Mouse (Mus musculus): ENCODE measurements at regions not wholly inside any gene's neighbourhood (a gene's known extent, or its start where the extent isn't known, plus 50 kb on each side); places are given as distances from the start of the nearest gene placed in this dataset.

DNA sequence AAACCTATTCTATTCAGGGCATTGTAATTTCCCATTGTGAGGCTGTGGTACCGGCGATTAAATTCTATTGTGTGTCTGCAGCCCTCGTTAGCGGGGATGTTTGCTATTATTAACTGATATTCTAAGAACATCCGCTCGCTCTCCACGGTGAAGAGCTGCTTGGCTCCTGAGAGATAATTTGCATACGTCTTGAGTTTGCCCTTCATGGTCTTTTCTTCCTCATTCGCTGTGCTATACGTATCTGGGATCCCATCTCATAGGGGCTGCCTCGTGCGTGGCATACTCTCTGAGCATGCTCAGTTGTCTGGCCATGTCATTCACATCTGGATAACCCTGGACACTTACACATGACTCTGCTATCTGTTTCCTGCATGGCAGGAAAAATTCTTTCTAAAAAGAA lies 275.7 kb downstream of the Gm11011 start:
- Histone ChIP-seq H3K4me1 (no peaks in the 10 kb centered on the region), H3K36me3 (no peaks in the 10 kb centered on the region), H3K9me3 (no peaks in the 10 kb centered on the region), H3K4me2 (no peak overlapping the region), H3K27ac (no peak overlapping the region), H3K4me3 (replicated peaks) (no peak overlapping the region), H3K27me3 (replicated peaks) (no peaks in the 10 kb centered on the region), H3K9ac (no peak overlapping the region)
- WGBS: 69% methylated on average over 12 of the region's 12 CpGs
- no peak for ATAC-seq (ENCODE audit: insufficient read depth, low FRiP score, low read depth)

DNA sequence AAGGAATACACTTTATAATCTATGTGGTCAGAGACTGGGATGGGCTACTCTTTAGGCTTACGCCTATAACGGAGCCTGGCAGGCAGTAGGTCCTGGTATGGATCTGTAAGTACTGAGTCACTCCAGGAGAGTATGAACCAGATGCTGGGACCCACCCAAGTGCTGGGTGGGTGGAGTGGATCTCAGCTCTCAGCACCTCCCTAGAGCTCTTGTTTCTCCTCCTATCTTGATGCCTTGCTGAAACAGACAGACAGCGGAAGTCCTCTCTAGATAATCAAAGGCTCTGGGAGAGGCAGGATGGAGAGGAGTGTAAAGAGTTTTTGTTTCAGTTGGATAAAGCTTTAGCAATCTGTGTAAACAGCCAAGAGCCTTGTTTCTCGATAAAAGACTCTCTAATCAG lies 276.2 kb downstream of the Gm11011 start:
- H3K27me3 ChIP-seq (replicated peaks): no peaks in the 10 kb centered on the region
- no peak overlapping the region for H3K4me3 ChIP-seq (replicated peaks)
- no peak overlapping the region for H3K9ac ChIP-seq
- no peaks in the 10 kb centered on the region for H3K4me1 ChIP-seq
- H3K27ac ChIP-seq: no peak overlapping the region
- no peak for ATAC-seq (ENCODE audit: insufficient read depth, low FRiP score, low read depth)
- WGBS: 63% methylated on average over 4 of the region's 4 CpGs
- no peak overlapping the region for H3K4me2 ChIP-seq
- H3K36me3 ChIP-seq: no peaks in the 10 kb centered on the region
- no peaks in the 10 kb centered on the region for H3K9me3 ChIP-seq

DNA sequence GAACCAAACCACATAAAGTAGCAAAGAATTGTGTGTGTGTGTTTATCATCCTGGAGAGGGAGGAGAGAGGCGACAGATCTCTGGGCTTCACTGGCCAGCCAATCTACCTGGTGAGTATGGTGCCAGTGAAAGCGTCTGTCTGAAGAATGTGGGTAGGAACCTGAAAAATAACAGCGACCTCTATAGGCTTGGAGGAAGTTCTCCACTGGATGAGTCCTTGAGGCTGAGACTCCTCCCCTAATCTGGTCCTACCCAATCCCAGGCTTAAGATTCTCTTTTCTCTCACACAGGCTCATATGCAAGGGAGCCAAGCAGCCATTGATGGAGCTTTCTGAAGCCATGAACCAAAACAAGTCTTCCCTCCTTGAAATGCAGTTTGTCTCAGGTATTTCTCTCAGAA lies 283.2 kb downstream of the Gm11011 start:
- Histone ChIP-seq H3K4me3 (replicated peaks) (no peak overlapping the region), H3K4me1 (no peaks in the 10 kb centered on the region), H3K9me3 (no peaks in the 10 kb centered on the region), H3K27ac (no peak overlapping the region), H3K9ac (no peak overlapping the region), H3K36me3 (no peaks in the 10 kb centered on the region), H3K27me3 (replicated peaks) (no peaks in the 10 kb centered on the region), H3K4me2 (no peak overlapping the region)
- no peak for ATAC-seq (ENCODE audit: insufficient read depth, low FRiP score, low read depth)
- 91% methylated on average over 3 of the region's 3 CpGs for WGBS

DNA sequence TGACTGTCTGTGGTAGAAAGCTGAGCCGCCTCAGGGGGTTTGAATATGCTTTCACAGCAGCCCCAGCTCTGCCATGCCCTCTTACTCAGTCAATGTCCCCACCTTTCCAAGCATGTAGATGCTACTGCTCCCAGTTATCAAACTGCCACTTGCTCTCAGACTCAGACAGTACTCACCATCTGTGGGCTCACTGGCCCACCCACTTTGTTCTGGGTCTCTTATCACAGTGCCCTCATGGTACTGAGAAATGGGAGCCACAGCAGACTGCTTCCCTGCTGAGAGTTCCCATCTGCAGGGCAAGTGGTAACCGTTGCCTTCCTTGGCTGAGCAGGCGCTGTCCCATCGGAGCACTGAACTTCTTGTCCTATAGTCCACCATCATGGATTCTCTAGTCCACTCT lies 286.6 kb downstream of the Gm11011 start:
- H3K4me1 ChIP-seq: peaks cover 5% of the 10 kb centered on the region; the same call in 1 of the 2 replicates
- ATAC-seq (ENCODE audit: insufficient read depth, low FRiP score, low read depth): no peak
- 89% methylated on average over 4 of the region's 4 CpGs for WGBS

DNA sequence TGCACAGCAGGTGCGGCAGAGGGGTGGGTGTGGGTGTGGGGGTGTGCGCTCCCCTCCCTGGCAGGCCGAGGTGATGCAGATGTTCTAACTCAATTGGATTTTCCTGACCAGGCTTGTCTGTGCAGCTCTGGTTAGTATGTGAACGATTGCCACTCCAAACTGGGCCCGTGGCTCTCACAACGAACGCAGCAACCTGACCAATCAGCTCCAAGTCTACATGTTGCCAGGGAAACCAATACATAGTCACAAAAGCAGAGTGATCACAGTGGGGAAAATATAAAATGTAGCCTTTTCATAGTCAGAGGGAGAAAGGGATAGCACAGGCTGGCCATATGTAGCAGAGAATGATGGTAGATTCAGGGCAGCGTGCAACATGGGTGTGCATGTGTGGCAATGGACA lies 287.1 kb downstream of the Gm11011 start:
- Histone ChIP-seq H3K27me3 (replicated peaks) (no peaks in the 10 kb centered on the region), H3K9me3 (no peaks in the 10 kb centered on the region), H3K36me3 (no peaks in the 10 kb centered on the region), H3K9ac (no peak overlapping the region), H3K4me3 (replicated peaks) (no peak overlapping the region), H3K27ac (no peak overlapping the region), H3K4me2 (no peak overlapping the region), H3K4me1 (peaks cover 5% of the 10 kb centered on the region; the same call in 1 of the 2 replicates)
- WGBS: 82% methylated on average over 8 of the region's 8 CpGs
- ATAC-seq (ENCODE audit: insufficient read depth, low FRiP score, low read depth): no peak

More for the DNA sequence above, 286.6 kb downstream of the Gm11011 start:
- no peak overlapping the region for H3K27ac ChIP-seq
- H3K4me3 ChIP-seq (replicated peaks): no peak overlapping the region
- no peak overlapping the region for H3K4me2 ChIP-seq
- no peaks in the 10 kb centered on the region for H3K27me3 ChIP-seq (replicated peaks)
- H3K36me3 ChIP-seq: no peaks in the 10 kb centered on the region
- H3K9me3 ChIP-seq: no peaks in the 10 kb centered on the region
- H3K9ac ChIP-seq: no peak overlapping the region

DNA sequence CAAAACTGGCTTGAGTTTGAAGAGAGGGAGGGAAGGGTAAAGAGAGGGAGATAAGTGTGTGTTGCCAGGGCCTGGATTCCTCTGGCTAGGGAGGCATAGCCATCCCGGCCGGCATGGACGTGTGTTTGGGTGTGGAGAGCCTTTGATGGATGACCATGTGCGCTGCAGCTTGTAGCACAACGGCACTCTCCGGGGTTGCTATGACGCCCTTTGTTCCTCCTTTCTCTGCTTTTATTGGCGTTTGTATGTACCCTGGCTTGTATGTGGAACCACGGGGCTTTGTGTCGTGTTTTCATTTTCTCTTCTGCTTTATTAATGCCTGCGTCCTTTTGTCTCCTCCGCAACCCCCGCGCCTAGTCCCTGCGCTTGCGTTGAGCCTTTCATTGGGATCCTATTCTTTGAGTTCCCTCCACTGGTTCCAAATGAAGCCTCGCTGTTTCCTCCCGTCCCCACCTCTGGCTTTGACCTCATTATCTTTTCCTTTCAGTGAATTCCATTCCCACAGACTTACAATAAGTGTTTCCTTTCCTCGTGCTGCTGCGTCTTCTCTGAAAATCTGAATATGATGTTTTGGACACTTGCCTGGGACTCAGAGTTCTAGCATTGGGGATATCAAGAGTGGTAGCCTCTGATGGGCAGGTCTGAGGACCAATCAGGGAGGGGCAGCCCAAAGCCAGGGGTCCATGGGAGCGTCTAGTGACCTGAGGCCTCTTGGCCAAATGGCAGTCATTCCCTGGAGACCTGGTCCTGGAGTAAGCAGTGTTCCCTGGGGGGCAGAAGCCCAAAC lies 289.5 kb downstream of the Gm11011 start:
- 0 out of 2 replicates have a peak overlapping the region, but pooled peaks have one; percentile 13 for H3K27ac ChIP-seq
- peaks cover 5% of the 10 kb centered on the region; the same call in 1 of the 2 replicates for H3K4me1 ChIP-seq
- H3K4me3 ChIP-seq (replicated peaks): peak overlapping the region; percentile 23
- no peaks in the 10 kb centered on the region for H3K9me3 ChIP-seq
- WGBS: 20% methylated on average over 21 of the region's 21 CpGs
- peak overlapping the region; percentile 54 for H3K4me2 ChIP-seq
- no peaks in the 10 kb centered on the region for H3K36me3 ChIP-seq
- H3K27me3 ChIP-seq (replicated peaks): no peaks in the 10 kb centered on the region
- no peak overlapping the region for H3K9ac ChIP-seq
- peak; percentile 77 for ATAC-seq (ENCODE audit: insufficient read depth, low FRiP score, low read depth)

DNA sequence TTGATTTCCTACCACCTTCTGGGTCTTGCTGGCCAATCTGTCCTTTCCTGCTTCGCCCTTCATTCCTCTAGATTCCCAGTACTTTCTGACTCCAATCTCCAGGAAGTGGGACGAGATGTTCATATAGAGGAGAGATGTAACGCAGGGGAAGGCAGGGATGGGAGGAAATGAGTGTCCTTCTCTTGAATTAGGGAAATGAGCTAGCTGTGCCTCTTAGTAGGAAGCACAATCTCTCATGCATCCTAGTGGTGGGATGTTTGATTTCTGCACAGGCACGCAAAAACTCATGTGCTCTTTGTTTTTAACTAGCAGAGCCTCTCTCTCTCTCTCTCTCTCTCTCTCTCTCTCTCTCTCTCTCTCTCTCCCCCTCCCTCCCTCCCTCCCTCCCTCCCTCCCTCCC lies 290.3 kb downstream of the Gm11011 start:
- Histone ChIP-seq H3K4me2 (no peak overlapping the region), H3K27ac (no peak overlapping the region), H3K4me3 (replicated peaks) (no peak overlapping the region), H3K9ac (no peak overlapping the region), H3K9me3 (no peaks in the 10 kb centered on the region), H3K4me1 (peaks cover 5% of the 10 kb centered on the region; the same call in 1 of the 2 replicates), H3K36me3 (no peaks in the 10 kb centered on the region), H3K27me3 (replicated peaks) (no peaks in the 10 kb centered on the region)
- ATAC-seq (ENCODE audit: insufficient read depth, low FRiP score, low read depth): no peak
- WGBS: 39% methylated on average over 4 of the region's 4 CpGs

DNA sequence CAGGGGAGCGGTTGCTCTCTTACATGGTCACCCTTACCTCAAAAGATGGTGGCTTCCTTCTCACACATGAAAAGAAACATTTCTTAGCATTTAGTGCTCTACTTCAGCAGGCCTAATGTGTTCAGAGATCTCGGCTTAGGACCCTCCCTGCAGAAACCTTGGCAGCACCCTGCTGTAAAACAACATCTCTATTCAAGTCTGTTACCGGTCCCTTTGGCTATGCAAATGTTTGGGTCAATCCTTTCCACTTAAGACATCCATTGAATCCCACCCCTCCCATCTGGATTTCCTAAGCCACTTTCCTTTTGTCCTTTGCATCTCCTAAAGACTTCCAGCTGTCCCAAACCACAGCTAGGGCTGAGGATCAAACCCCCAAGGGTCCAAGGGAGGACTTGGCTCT lies 294.2 kb downstream of the Gm11011 start:
- Histone ChIP-seq H3K9ac (no peak overlapping the region), H3K4me3 (replicated peaks) (no peak overlapping the region), H3K4me2 (no peak overlapping the region), H3K4me1 (peaks cover 5% of the 10 kb centered on the region; the same call in 1 of the 2 replicates), H3K9me3 (no peaks in the 10 kb centered on the region), H3K27ac (no peak overlapping the region), H3K36me3 (no peaks in the 10 kb centered on the region), H3K27me3 (replicated peaks) (no peaks in the 10 kb centered on the region)
- WGBS: 41% methylated on average over 3 of the region's 3 CpGs
- ATAC-seq (ENCODE audit: insufficient read depth, low FRiP score, low read depth): no peak

DNA sequence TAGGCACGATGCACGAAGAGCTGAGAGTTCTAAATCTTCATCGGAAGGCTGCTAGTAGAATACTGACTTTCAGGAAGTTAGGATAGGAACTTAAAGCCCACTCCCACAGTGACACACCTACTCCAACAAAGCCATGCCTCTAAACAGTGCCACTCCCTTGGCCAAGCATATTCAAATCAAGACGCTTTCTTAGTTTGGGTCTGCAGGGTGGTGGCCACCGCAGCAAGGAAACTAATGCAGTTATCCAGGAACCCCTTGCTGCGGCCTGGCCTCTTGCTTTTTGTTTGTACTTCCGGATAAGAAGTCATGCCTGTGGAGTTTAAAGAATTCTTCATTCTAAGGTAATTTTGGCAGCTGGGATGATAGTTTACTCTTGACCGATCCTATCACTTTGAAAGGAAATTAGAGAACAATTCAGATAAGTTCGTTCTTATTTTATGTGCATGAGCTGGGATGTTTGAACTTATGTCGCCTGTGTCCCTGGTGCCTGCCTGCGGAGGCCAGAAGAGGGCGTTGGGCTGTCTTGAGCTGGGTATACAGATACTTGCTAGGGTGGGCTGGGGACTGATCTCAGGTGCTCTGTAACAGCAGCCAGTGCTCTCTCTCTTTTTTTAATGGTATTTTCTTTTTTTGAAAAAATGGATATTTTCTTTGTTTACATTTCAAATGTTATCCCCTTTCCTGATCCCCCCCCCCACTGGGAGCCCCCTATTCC lies 298.5 kb downstream of the Gm11011 start:
- no peaks in the 10 kb centered on the region for H3K9me3 ChIP-seq
- no peak overlapping the region for H3K4me2 ChIP-seq
- no peak overlapping the region for H3K4me3 ChIP-seq (replicated peaks)
- no peak overlapping the region for H3K27ac ChIP-seq
- no peak for ATAC-seq (ENCODE audit: insufficient read depth, low FRiP score, low read depth)
- no peaks in the 10 kb centered on the region for H3K36me3 ChIP-seq
- WGBS: 84% methylated on average over 12 of the region's 12 CpGs
- H3K9ac ChIP-seq: no peak overlapping the region
- H3K4me1 ChIP-seq: no peaks in the 10 kb centered on the region
- no peaks in the 10 kb centered on the region for H3K27me3 ChIP-seq (replicated peaks)

DNA sequence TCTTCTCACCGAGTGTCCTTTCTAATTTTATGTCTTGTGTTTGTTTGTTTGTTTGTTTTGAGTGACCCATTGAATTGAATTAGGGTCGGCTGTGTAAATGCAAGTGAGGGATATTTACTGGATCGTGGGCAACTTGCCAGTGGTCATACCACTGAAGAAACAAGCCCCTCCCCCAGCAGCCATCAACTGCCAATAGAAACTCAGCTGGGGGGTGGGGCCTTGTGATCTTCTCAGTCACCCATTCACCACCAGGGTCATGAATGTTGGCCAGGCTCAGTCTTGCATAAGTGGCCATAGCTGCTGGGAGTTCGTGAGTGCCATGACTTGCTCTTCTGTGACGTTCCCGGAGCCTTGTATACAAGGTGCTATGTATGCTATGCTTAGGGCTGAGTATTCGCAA lies 300.8 kb downstream of the Gm11011 start:
- H3K27me3 ChIP-seq (replicated peaks): no peaks in the 10 kb centered on the region
- ATAC-seq (ENCODE audit: insufficient read depth, low FRiP score, low read depth): no peak
- H3K36me3 ChIP-seq: no peaks in the 10 kb centered on the region
- no peak overlapping the region for H3K27ac ChIP-seq
- H3K4me1 ChIP-seq: no peaks in the 10 kb centered on the region
- H3K4me2 ChIP-seq: no peak overlapping the region
- no peak overlapping the region for H3K4me3 ChIP-seq (replicated peaks)
- no peak overlapping the region for H3K9ac ChIP-seq
- H3K9me3 ChIP-seq: no peaks in the 10 kb centered on the region
- WGBS: 83% methylated on average over 7 of the region's 7 CpGs

DNA sequence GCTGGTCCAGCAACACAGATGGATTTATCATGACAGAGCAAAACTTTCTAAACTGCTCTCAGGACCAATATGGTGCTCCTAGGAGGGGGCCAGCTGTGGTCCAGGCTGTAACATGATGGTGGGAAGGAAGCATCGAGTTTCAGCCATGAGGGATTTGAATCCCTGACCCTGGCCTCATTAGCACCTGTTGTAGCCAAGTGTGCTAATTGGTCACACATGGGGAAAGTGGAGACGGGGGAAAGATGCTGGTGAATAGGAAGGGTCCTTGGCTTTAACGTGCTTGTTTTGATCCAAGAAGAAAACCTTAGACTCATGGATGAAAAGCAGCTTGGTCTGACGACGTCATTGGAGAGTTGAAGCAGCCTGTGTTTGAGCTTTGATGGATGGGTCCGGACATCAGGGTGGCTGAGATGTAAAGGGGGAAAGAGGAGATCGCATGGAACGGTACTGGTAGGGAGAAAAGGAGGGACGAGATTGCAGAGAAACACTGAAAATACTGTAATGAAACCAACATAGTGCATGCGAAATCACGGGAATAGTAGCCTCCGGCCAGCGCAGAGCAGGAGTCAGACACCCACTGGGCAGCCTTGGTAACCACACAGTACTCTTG lies 304.9 kb downstream of the Gm11011 start:
- H3K4me3 ChIP-seq (replicated peaks): no peak overlapping the region
- H3K9me3 ChIP-seq: no peaks in the 10 kb centered on the region
- H3K9ac ChIP-seq: no peak overlapping the region
- ATAC-seq (ENCODE audit: insufficient read depth, low FRiP score, low read depth): no peak
- WGBS: 84% methylated on average over 13 of the region's 13 CpGs
- no peak overlapping the region for H3K27ac ChIP-seq
- H3K4me2 ChIP-seq: no peak overlapping the region
- no peaks in the 10 kb centered on the region for H3K36me3 ChIP-seq
- H3K27me3 ChIP-seq (replicated peaks): no peaks in the 10 kb centered on the region
- no peaks in the 10 kb centered on the region for H3K4me1 ChIP-seq

DNA sequence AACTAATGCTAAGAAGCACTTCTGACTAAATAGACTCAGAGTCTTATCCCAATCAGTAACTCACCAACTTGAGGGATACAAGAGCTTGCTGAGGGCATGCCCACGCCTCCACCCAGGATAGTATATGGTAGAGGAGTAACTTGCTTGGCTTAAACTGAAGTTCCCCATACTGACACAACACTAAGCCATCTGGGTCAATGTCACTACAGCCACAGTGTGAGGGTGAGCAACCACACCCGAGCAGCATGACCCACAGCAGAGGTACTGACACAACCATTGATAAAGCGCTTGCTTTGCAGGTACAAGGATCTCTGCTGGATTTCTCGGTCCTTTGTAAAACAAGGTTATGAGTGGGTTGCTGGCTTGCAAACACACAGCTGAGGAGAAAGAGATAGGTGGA lies 312.2 kb downstream of the Gm11011 start:
- no peaks in the 10 kb centered on the region for H3K4me1 ChIP-seq
- H3K27ac ChIP-seq: no peak overlapping the region
- ATAC-seq (ENCODE audit: insufficient read depth, low FRiP score, low read depth): no peak
- H3K9me3 ChIP-seq: no peaks in the 10 kb centered on the region
- no peaks in the 10 kb centered on the region for H3K27me3 ChIP-seq (replicated peaks)
- H3K9ac ChIP-seq: no peak overlapping the region
- H3K36me3 ChIP-seq: no peaks in the 10 kb centered on the region
- no peak overlapping the region for H3K4me2 ChIP-seq
- H3K4me3 ChIP-seq (replicated peaks): no peak overlapping the region
- 86% methylated on average over 4 of the region's 4 CpGs for WGBS

All from stomach, embryonic 15.5 days (tissue).